Mouse (Mus musculus): ENCODE results near the gene Bpifb6.

The Bpifb6 gene

GRCm38 (mm10) chr2:153900088-153900487, at the start of gene Bpifb6:
Bpifb6 (plus strand) TSS chr2:153900388.
- no peak for DNase-seq (ENCODE audit: low spot score in 2 of 2)

- DNase-seq (ENCODE audit: low spot score in 2 of 2), result peak; percentile 2 to 5
Measured at GRCm38 (mm10) chr2:153851030-153851360, 49.2 kb upstream of the Bpifb6 start.

GRCm38 (mm10) chr2:153853544-153853943, 46.6 kb upstream of the Bpifb6 start:
- DNase-seq (ENCODE audit: low spot score in 2 of 2), result no peak

- DNase-seq (ENCODE audit: low spot score in 2 of 2), result no peak
Measured at GRCm38 (mm10) chr2:153859581-153859980, 40.6 kb upstream of the Bpifb6 start.

- DNase-seq (ENCODE audit: low spot score in 2 of 2), result no peak
Measured at GRCm38 (mm10) chr2:153860315-153860714, 39.9 kb upstream of the Bpifb6 start.

- no peak for DNase-seq (ENCODE audit: low spot score in 2 of 2)
Measured at GRCm38 (mm10) chr2:153860715-153861114, 39.5 kb upstream of the Bpifb6 start.

- DNase-seq (ENCODE audit: low spot score in 2 of 2), result no peak
Measured at GRCm38 (mm10) chr2:153861960-153862359, 38.2 kb upstream of the Bpifb6 start.

- no peak for DNase-seq (ENCODE audit: low spot score in 2 of 2)
Measured at GRCm38 (mm10) chr2:153870984-153871383, 29.2 kb upstream of the Bpifb6 start, which contains the start of gene Sun5. Sun5 (minus strand) TSS chr2:153871084.

GRCm38 (mm10) chr2:153874745-153875144, 25.4 kb upstream of the Bpifb6 start, which contains the start of gene Bpifb2:
Bpifb2 (plus strand) TSS chr2:153875045.
- DNase-seq (ENCODE audit: low spot score in 2 of 2), result no peak

- no peak for DNase-seq (ENCODE audit: low spot score in 2 of 2)
Measured at GRCm38 (mm10) chr2:153899111-153899510, 1.1 kb upstream of the Bpifb6 start.

- no peak for DNase-seq (ENCODE audit: low spot score in 2 of 2)
Measured at GRCm38 (mm10) chr2:153902726-153903125, 2.5 kb downstream of the Bpifb6 start.

- no peak for DNase-seq (ENCODE audit: low spot score in 2 of 2)
Measured at GRCm38 (mm10) chr2:153906626-153907025, 6.4 kb downstream of the Bpifb6 start.

GRCm38 (mm10) chr2:153914151-153914550, 14.0 kb downstream of the Bpifb6 start:
- DNase-seq (ENCODE audit: low spot score in 2 of 2), result peak; percentile 7 to 24

- no peak for DNase-seq (ENCODE audit: low spot score in 2 of 2)
Measured at GRCm38 (mm10) chr2:153917930-153918329, 17.7 kb downstream of the Bpifb6 start, which contains the start of gene Bpifb3. Bpifb3 (plus strand) TSS chr2:153918230.

GRCm38 (mm10) chr2:153921246-153921645, 21.1 kb downstream of the Bpifb6 start:
- DNase-seq (ENCODE audit: low spot score in 2 of 2), result no peak

GRCm38 (mm10) chr2:153929871-153930413, 29.8 kb downstream of the Bpifb6 start:
- DNase-seq (ENCODE audit: low spot score in 2 of 2), result peak in 1 of 2 experiments; percentile 8

GRCm38 (mm10) chr2:153931125-153931524, 30.9 kb downstream of the Bpifb6 start:
- DNase-seq (ENCODE audit: low spot score in 2 of 2), result no peak

GRCm38 (mm10) chr2:153933311-153933710, 33.1 kb downstream of the Bpifb6 start:
- no peak for DNase-seq (ENCODE audit: low spot score in 2 of 2)

- DNase-seq (ENCODE audit: low spot score in 2 of 2), result no peak
Measured at GRCm38 (mm10) chr2:153935348-153935747, 35.2 kb downstream of the Bpifb6 start.

GRCm38 (mm10) chr2:153937843-153938242, 37.7 kb downstream of the Bpifb6 start, which contains the start of gene Bpifb4:
Bpifb4 (plus strand) TSS chr2:153938212.
- no peak for DNase-seq (ENCODE audit: low spot score in 2 of 2)

- peak in 1 of 2 experiments; percentile 3 for DNase-seq (ENCODE audit: low spot score in 2 of 2)
Measured at GRCm38 (mm10) chr2:153943537-153943936, 43.3 kb downstream of the Bpifb6 start.

GRCm38 (mm10) chr2:153944567-153944966, 44.4 kb downstream of the Bpifb6 start:
- no peak for DNase-seq (ENCODE audit: low spot score in 2 of 2)

GRCm38 (mm10) chr2:153952897-153953296, 52.7 kb downstream of the Bpifb6 start:
- DNase-seq (ENCODE audit: low spot score in 2 of 2), result peak in 1 of 2 experiments; percentile 15

GRCm38 (mm10) chr2:153953836-153954235, 53.6 kb downstream of the Bpifb6 start:
- no peak for DNase-seq (ENCODE audit: low spot score in 2 of 2)

Measured in heart, adult 9 months (tissue).